Mouse (Mus musculus): ENCODE data around the gene Cyld. TPM values are rescaled to one million over a fixed set of nuclear protein-coding genes. Genes with fewer than 3 reads are reported as not detected.
A peak's percentile ranks its signal among the peaks of the same experiment; 100 is the strongest.

Gene Cyld
- polyA plus RNA-seq, 1 experiment from 2014 or later = 13.5 TPM

DNA sequence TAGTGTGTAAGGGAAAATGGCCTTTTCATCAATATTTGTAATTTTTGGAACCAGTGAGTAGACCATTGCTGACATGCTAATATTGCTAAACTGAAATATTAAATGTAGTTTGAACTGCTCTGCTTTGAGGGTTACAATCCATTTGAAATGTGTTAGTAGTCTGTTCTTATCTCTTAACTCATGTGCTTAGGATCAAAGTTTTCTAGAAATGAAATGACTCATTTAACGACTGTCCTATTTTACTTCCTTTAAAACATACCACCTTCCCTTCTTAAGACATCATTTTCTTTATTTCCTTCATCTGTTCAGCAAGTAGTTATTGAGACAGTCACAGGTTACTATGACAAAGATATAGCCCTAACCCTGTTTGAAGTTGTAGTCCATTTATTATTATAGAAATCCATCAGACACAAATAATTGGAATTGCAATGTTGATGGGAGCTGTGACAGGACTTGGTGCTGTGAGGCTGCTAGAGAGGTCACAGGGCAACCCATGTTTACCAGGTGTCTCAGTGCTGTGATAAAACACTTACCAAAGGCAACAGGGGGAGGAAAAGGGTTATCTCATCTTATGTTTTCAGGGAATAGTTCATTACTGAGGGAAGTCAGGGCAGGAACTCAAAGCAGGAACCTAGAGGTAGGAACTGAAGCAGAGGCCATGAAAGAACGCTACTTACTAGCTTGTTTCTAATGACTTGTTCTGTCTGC lies 26.6 kb downstream of the Cyld start:
- WGBS = 91% methylated on average over 2 of the region's 2 CpGs
- Histone ChIP-seq H3K9me3 (ENCODE audit: control insufficient read depth, low read length) (no peaks in the 10 kb centered on the region), H3K4me2 (ENCODE audit: low read depth, severe bottlenecking) (no peak overlapping the region), H3K27me3 (ENCODE audit: control insufficient read depth, insufficient read depth, low read length) (no peaks in the 10 kb centered on the region), H3K4me1 (ENCODE audit: control insufficient read depth, insufficient read depth, low read length) (no peaks in the 10 kb centered on the region), H3K4me3 (ENCODE audit: low read depth, low read length) (no peak overlapping the region), H3K36me3 (ENCODE audit: control insufficient read depth, insufficient read depth, low read length) (no peaks in the 10 kb centered on the region; the same call in 1 of the 2 replicates), H3K9ac (ENCODE audit: low read length) (no peak overlapping the region), H3K27ac (replicated peaks; ENCODE audit: low read depth, low read length) (no peak overlapping the region)
- DNase-seq (ENCODE audit: low spot score) (no peak), ATAC-seq (ENCODE audit: insufficient number of reproducible peaks, low FRiP score, low TSS enrichment, low read depth) (no peak)

DNA sequence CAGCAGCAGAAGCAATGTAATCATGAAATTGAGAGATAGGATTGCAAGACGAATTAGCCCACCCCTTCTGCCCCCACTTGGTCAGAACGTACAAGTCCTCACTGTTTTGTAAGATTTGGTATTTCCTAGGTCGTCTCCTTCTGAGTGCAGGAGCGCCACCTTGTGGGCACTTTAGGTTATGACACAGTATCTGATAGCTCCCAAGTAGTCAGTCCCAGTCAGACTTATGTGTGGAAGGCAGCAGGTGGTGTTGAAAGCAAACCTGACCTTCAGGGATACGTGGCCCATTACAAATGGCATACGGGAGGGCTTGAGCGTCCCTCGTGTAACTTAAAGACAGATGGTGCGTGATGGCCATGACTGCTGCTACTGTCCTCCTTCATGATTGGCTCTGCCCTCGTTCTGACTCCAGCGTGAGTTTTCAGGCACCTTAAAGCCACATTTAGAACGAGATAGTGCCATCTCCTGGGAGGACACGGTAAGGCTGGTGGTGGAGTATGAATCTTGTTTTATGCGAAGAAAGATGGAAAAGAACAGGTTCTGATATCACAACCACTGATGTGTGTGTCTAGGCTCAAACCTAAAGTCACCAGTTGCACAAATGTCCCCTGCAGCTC lies 58.5 kb downstream of the Cyld start:
- ATAC-seq (ENCODE audit: insufficient number of reproducible peaks, low FRiP score, low TSS enrichment, low read depth) = 0 out of 2 replicates have a peak, but pooled peaks have one; percentile 54
- H3K36me3 ChIP-seq (ENCODE audit: control insufficient read depth, insufficient read depth, low read length) = no peaks in the 10 kb centered on the region
- 2% methylated on average over 14 of the region's 14 CpGs for WGBS
- no peaks in the 10 kb centered on the region for H3K4me1 ChIP-seq (ENCODE audit: control insufficient read depth, insufficient read depth, low read length)
- no peaks in the 10 kb centered on the region for H3K9me3 ChIP-seq (ENCODE audit: control insufficient read depth, low read length)
- H3K27me3 ChIP-seq (ENCODE audit: control insufficient read depth, insufficient read depth, low read length) = no peaks in the 10 kb centered on the region
- no peak overlapping the region for H3K9ac ChIP-seq (ENCODE audit: low read length)
- H3K4me3 ChIP-seq (ENCODE audit: low read depth, low read length) = no peak overlapping the region
- H3K4me2 ChIP-seq (ENCODE audit: low read depth, severe bottlenecking) = 0 out of 2 replicates have a peak overlapping the region, but pooled peaks have one; percentile 15
- peak; percentile 88 for DNase-seq (ENCODE audit: low spot score)
- H3K27ac ChIP-seq (replicated peaks; ENCODE audit: low read depth, low read length) = no peak overlapping the region

DNA sequence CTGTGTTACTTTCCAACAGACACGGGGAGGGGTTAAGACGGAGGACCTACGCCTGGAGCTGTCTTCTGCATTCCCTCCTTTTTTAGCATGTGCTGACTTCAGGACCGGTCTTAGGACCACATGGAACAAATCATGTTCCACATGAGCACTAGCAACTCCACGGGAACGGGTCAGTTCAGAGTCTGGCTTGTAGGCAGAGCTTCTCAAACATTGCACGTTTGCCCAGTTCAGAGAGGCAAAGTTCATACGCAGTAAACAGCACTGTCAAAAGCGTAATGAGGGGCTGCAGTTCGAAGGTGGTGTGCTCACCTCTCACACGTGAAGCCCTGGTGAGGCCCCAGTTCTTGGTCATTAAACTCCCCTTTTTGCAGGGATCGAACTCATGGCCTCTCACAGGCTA lies 65.2 kb downstream of the Cyld start:
- 77% methylated on average over 12 of the region's 12 CpGs for WGBS
- no peak for DNase-seq (ENCODE audit: low spot score)
- H3K9me3 ChIP-seq (ENCODE audit: control insufficient read depth, low read length) = no peaks in the 10 kb centered on the region

DNA sequence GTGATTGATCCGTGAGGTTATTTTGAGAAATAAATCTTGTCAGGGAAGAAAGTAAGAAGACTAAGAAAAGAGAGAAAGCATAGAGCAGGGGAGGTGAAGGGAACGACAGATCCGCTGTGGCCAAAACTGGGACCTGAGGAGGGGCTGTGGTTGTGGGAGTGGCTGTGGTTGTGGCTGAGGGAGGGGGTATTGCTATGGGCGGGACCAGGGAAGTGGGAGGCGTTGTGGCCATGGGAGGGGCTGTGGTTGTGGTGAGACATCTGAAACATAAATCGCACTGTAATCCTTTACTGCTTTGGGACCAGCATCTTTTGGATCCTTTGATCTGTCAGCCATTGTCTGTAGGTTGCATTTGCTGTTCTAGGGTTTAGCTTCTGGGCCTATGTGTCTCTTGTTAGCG lies 74.4 kb downstream of the Cyld start:
- H3K27ac ChIP-seq (replicated peaks; ENCODE audit: low read depth, low read length) = no peak overlapping the region
- H3K4me1 ChIP-seq (ENCODE audit: control insufficient read depth, insufficient read depth, low read length) = no peaks in the 10 kb centered on the region
- no peaks in the 10 kb centered on the region for H3K27me3 ChIP-seq (ENCODE audit: control insufficient read depth, insufficient read depth, low read length)
- no peaks in the 10 kb centered on the region for H3K36me3 ChIP-seq (ENCODE audit: control insufficient read depth, insufficient read depth, low read length)
- DNase-seq (ENCODE audit: low spot score) = no peak
- no peak overlapping the region for H3K4me3 ChIP-seq (ENCODE audit: low read depth, low read length)
- H3K9me3 ChIP-seq (ENCODE audit: control insufficient read depth, low read length) = no peaks in the 10 kb centered on the region; the same call in 1 of the 2 replicates
- 73% methylated on average over 7 of the region's 7 CpGs for WGBS
- ATAC-seq (ENCODE audit: insufficient number of reproducible peaks, low FRiP score, low TSS enrichment, low read depth) = no peak
- H3K4me2 ChIP-seq (ENCODE audit: low read depth, severe bottlenecking) = no peak overlapping the region
- H3K9ac ChIP-seq (ENCODE audit: low read length) = no peak overlapping the region

More for the DNA sequence above, 65.2 kb downstream of the Cyld start:
- no peak for ATAC-seq (ENCODE audit: insufficient number of reproducible peaks, low FRiP score, low TSS enrichment, low read depth)
- H3K4me3 ChIP-seq (ENCODE audit: low read depth, low read length) = no peak overlapping the region
- H3K27me3 ChIP-seq (ENCODE audit: control insufficient read depth, insufficient read depth, low read length) = no peaks in the 10 kb centered on the region
- no peak overlapping the region for H3K4me2 ChIP-seq (ENCODE audit: low read depth, severe bottlenecking)
- no peaks in the 10 kb centered on the region for H3K4me1 ChIP-seq (ENCODE audit: control insufficient read depth, insufficient read depth, low read length)
- H3K36me3 ChIP-seq (ENCODE audit: control insufficient read depth, insufficient read depth, low read length) = no peaks in the 10 kb centered on the region
- no peak overlapping the region for H3K27ac ChIP-seq (replicated peaks; ENCODE audit: low read depth, low read length)
- no peak overlapping the region for H3K9ac ChIP-seq (ENCODE audit: low read length)

DNA sequence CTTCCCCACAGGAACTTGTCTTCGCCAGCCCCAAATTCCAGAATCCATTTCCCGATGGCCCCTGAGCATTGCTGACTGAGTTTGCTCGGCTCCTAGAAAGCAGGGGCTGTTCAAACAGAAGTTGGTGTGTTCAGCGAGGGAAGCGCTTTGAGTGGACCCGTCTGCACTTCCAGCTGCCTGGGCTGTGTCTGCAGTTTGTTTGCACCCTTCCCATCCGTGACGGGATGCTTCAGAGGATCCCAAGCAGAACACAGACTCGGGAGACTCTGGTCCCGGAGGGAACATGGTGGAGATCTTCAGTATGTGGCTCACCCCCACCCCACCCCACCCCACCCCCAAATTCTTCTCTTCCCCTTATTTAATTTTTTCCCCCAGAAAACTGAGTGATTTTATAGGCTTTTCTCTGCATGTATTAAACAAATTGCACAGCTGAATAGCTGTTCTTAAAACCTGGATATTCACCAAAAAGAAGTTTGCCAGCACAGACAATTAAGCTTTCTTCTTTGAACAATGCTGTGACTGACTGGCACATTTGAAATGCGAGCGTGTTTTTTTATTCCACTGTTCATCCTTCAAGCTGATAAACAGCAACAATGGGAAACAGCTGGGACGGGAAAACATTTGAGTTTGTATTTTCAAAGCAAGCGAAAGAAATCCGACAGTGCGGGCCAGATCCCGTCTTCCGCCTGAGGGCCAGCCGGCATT lies 77.9 kb downstream of the Cyld start:
- H3K4me2 ChIP-seq (ENCODE audit: low read depth, severe bottlenecking) = no peak overlapping the region
- H3K27ac ChIP-seq (replicated peaks; ENCODE audit: low read depth, low read length) = no peak overlapping the region
- H3K4me1 ChIP-seq (ENCODE audit: control insufficient read depth, insufficient read depth, low read length) = no peaks in the 10 kb centered on the region
- ATAC-seq (ENCODE audit: insufficient number of reproducible peaks, low FRiP score, low TSS enrichment, low read depth) (no peak), DNase-seq (ENCODE audit: low spot score) (no peak)
- H3K36me3 ChIP-seq (ENCODE audit: control insufficient read depth, insufficient read depth, low read length) = no peaks in the 10 kb centered on the region
- WGBS = 80% methylated on average over 19 of the region's 19 CpGs
- H3K9ac ChIP-seq (ENCODE audit: low read length) = no peak overlapping the region
- no peaks in the 10 kb centered on the region for H3K9me3 ChIP-seq (ENCODE audit: control insufficient read depth, low read length)
- H3K4me3 ChIP-seq (ENCODE audit: low read depth, low read length) = no peak overlapping the region
- H3K27me3 ChIP-seq (ENCODE audit: control insufficient read depth, insufficient read depth, low read length) = no peaks in the 10 kb centered on the region

DNA sequence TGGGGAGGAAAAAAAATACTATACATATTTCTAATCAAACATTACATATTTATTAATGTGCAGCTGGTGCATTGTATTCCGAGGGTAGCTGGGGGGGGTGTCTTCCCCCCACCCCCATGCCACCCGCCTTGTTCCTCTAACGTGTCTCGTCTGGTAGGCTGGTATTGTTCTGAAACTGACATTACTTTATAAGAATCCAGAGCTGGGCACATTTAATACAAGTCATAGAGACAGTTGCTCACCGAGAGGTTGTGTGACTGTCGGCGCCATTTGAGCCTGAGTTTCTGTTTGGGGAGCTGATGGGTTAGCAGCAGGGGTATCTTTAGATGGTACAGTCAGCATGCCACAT lies 78.4 kb downstream of the Cyld start:
- H3K4me3 ChIP-seq (ENCODE audit: low read depth, low read length) = no peak overlapping the region
- no peaks in the 10 kb centered on the region for H3K27me3 ChIP-seq (ENCODE audit: control insufficient read depth, insufficient read depth, low read length)
- ATAC-seq (ENCODE audit: insufficient number of reproducible peaks, low FRiP score, low TSS enrichment, low read depth) = no peak
- H3K9ac ChIP-seq (ENCODE audit: low read length) = no peak overlapping the region
- 91% methylated on average over 7 of the region's 7 CpGs for WGBS
- H3K27ac ChIP-seq (replicated peaks; ENCODE audit: low read depth, low read length) = no peak overlapping the region
- H3K4me2 ChIP-seq (ENCODE audit: low read depth, severe bottlenecking) = no peak overlapping the region
- no peaks in the 10 kb centered on the region for H3K9me3 ChIP-seq (ENCODE audit: control insufficient read depth, low read length)
- no peak for DNase-seq (ENCODE audit: low spot score)
- no peaks in the 10 kb centered on the region for H3K36me3 ChIP-seq (ENCODE audit: control insufficient read depth, insufficient read depth, low read length)
- H3K4me1 ChIP-seq (ENCODE audit: control insufficient read depth, insufficient read depth, low read length) = no peaks in the 10 kb centered on the region

DNA sequence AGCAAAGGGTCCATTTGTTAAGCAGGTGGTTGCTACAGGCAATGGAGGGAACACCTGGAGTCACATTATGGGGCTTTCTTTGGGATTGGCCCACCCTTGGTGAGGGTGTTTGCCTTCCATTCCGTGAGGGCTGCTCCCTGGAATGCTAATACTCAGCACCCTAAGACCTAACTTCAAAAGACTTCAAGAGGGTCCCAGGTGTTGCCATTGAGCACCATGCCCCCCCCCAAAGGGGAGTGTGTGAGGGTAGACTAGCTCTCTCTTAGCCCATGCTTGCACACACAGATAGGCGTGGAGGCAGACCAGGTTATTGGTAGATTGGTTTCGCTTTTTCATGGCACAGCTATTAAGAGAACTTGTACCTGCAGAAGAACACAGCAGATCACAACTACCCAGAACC lies 83.3 kb downstream of the Cyld start:
- no peak overlapping the region for H3K27ac ChIP-seq (replicated peaks; ENCODE audit: low read depth, low read length)
- H3K4me3 ChIP-seq (ENCODE audit: low read depth, low read length) = no peak overlapping the region
- H3K36me3 ChIP-seq (ENCODE audit: control insufficient read depth, insufficient read depth, low read length) = no peaks in the 10 kb centered on the region
- no peak for DNase-seq (ENCODE audit: low spot score)
- no peaks in the 10 kb centered on the region for H3K9me3 ChIP-seq (ENCODE audit: control insufficient read depth, low read length)
- H3K4me2 ChIP-seq (ENCODE audit: low read depth, severe bottlenecking) = no peak overlapping the region
- WGBS = 74% methylated on average over 3 of the region's 3 CpGs
- no peaks in the 10 kb centered on the region for H3K27me3 ChIP-seq (ENCODE audit: control insufficient read depth, insufficient read depth, low read length)
- no peaks in the 10 kb centered on the region for H3K4me1 ChIP-seq (ENCODE audit: control insufficient read depth, insufficient read depth, low read length)
- no peak overlapping the region for H3K9ac ChIP-seq (ENCODE audit: low read length)
- ATAC-seq (ENCODE audit: insufficient number of reproducible peaks, low FRiP score, low TSS enrichment, low read depth) = no peak

DNA sequence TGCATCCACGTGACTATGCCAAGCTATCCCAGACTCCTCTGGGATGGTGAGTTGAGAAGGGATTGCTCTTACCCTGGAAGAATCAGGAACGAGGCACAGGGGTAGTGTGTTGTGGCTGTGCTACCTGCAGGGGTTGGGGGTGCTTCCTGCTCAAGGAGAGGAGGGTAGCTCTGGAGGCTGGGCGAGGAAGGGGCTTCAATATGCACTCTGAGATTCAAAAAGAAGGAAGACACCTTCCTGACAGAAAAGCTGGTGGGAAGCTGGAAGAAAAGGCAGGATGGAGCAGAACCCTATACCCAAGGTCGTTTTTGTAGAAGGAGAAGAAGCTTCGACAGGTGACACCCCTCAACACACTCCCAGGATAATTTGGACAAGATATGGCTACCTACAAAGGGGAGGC lies 84.5 kb downstream of the Cyld start:
- no peaks in the 10 kb centered on the region for H3K4me1 ChIP-seq (ENCODE audit: control insufficient read depth, insufficient read depth, low read length)
- ATAC-seq (ENCODE audit: insufficient number of reproducible peaks, low FRiP score, low TSS enrichment, low read depth) (no peak), DNase-seq (ENCODE audit: low spot score) (no peak)
- no peak overlapping the region for H3K4me3 ChIP-seq (ENCODE audit: low read depth, low read length)
- H3K27ac ChIP-seq (replicated peaks; ENCODE audit: low read depth, low read length) = no peak overlapping the region
- H3K9me3 ChIP-seq (ENCODE audit: control insufficient read depth, low read length) = no peaks in the 10 kb centered on the region
- H3K4me2 ChIP-seq (ENCODE audit: low read depth, severe bottlenecking) = no peak overlapping the region
- no peaks in the 10 kb centered on the region for H3K36me3 ChIP-seq (ENCODE audit: control insufficient read depth, insufficient read depth, low read length)
- 81% methylated on average over 5 of the region's 5 CpGs for WGBS
- H3K9ac ChIP-seq (ENCODE audit: low read length) = no peak overlapping the region
- no peaks in the 10 kb centered on the region for H3K27me3 ChIP-seq (ENCODE audit: control insufficient read depth, insufficient read depth, low read length)

Measured in limb, embryonic 11.5 days (tissue).